Mouse (Mus musculus) heart, embryonic 16.5 days (tissue): ENCODE measurements around the gene Fcgrt. TPM values are rescaled to one million over a fixed set of nuclear protein-coding genes. Genes with fewer than 3 reads are reported as not detected.

Source experiments
- ATAC-seq: fragments of 200-750 bp; cut with Nextera tagmentation; replicated peaks from 2 replicates; pipeline ENCODE4 v1.8.0; 2017; ENCODE audit warnings: moderate number of reproducible peaks; ENCODE audit not compliant: insufficient read depth, low FRiP score; ENCODE audit errors: extremely low read depth
- H3K27ac ChIP-seq: fragments of 300-500 bp; sonication (generic); 2 replicates; pipeline ENCODE4 v1.5.1; 2014; ENCODE audit warnings: mild to moderate bottlenecking, low read length, control low read depth, moderate library complexity
- H3K27me3 ChIP-seq: fragments of 300-500 bp; sonication (generic); 2 replicates; pipeline ENCODE4 v1.6.1; 2014; ENCODE audit warnings: low read length, mixed read lengths; ENCODE audit not compliant: control insufficient read depth, insufficient read depth
- H3K36me3 ChIP-seq: fragments of 300-500 bp; sonication (generic); 2 replicates; pipeline ENCODE4 v1.6.1; 2014; ENCODE audit not compliant: control insufficient read depth, insufficient read depth
- H3K4me1 ChIP-seq: fragments of 300-500 bp; sonication (generic); 2 replicates; pipeline ENCODE4 v1.6.1; 2014; ENCODE audit warnings: low read length, mixed read lengths; ENCODE audit not compliant: control insufficient read depth, insufficient read depth
- H3K4me2 ChIP-seq: fragments of 300-500 bp; sonication (generic); 2 replicates; pipeline ENCODE4 v1.6.1; 2014; ENCODE audit warnings: low read depth, mild to moderate bottlenecking, control low read depth, low read length
- H3K4me3 ChIP-seq: fragments of 300-500 bp; sonication (generic); 2 replicates; pipeline ENCODE4 v1.5.1; 2014; ENCODE audit warnings: mild to moderate bottlenecking, control low read depth, low read length
- H3K9ac ChIP-seq: fragments of 300-500 bp; sonication (generic); 2 replicates; pipeline ENCODE4 v1.6.1; 2014; ENCODE audit warnings: low read length, control low read depth
- H3K9me3 ChIP-seq: fragments of 300-500 bp; sonication (generic); replicated peaks from 2 replicates; pipeline ENCODE4 v1.6.1; 2016; ENCODE audit warnings: low read length; ENCODE audit not compliant: control insufficient read depth
- WGBS: fragments of 180-500 bp; shearing (Covaris S2); extraction: QIAGEN DNeasy Blood & Tissue Kit; methylation state at CpG from one replicate; pipeline ENCODE4 v1.1.7; 2014; 5-methylcytosine and 5-hydroxymethylcytosine counted together
- polyA plus RNA-seq: library from polyadenylated mRNA; unstranded; fragments of >200 nt; fragmentation: Nextera tagmentation; extraction: Ambion mirVana; gene quantifications from 2 replicates; pipeline ENCODE4 v1.2.1, GENCODE M21; 2015

The Fcgrt gene
- polyA plus RNA-seq, 1 experiment from 2014 or later, result 56.8 TPM

GRCm38 (mm10) chr7:45094121-45094520 lies 9.5 kb downstream of the Fcgrt start:
- H3K4me3 ChIP-seq, result no peak overlapping the region
- no peak overlapping the region for H3K9ac ChIP-seq
- ATAC-seq, result no peak
- H3K27ac ChIP-seq, result no peak overlapping the region
- no peaks in the 10 kb centered on the region for H3K27me3 ChIP-seq
- no peaks in the 10 kb centered on the region for H3K9me3 ChIP-seq
- no peaks in the 10 kb centered on the region for H3K36me3 ChIP-seq
- H3K4me1 ChIP-seq, result peaks cover 15% of the 10 kb centered on the region
- H3K4me2 ChIP-seq, result no peak overlapping the region
- 55% methylated on average over 7 of the region's 7 CpGs for WGBS

GRCm38 (mm10) chr7:45093516-45093905 lies 10.1 kb downstream of the Fcgrt start:
- Histone ChIP-seq H3K36me3 (peaks cover 2% of the 10 kb centered on the region; the same call in 1 of the 2 replicates), H3K9me3 (no peaks in the 10 kb centered on the region), H3K4me2 (no peak overlapping the region), H3K4me3 (no peak overlapping the region), H3K9ac (no peak overlapping the region), H3K27ac (no peak overlapping the region), H3K27me3 (no peaks in the 10 kb centered on the region), H3K4me1 (peaks cover 15% of the 10 kb centered on the region)
- WGBS, result 40% methylated on average over 18 of the region's 18 CpGs
- ATAC-seq, result no peak

GRCm38 (mm10) chr7:45092828-45093515 lies 10.7 kb downstream of the Fcgrt start:
- Histone ChIP-seq H3K4me2 (no peak overlapping the region), H3K4me1 (peaks cover 15% of the 10 kb centered on the region), H3K36me3 (peaks cover 6% of the 10 kb centered on the region; the same call in 1 of the 2 replicates), H3K4me3 (no peak overlapping the region), H3K9me3 (no peaks in the 10 kb centered on the region), H3K27me3 (no peaks in the 10 kb centered on the region), H3K9ac (no peak overlapping the region), H3K27ac (peak overlapping the region; percentile 14; the same call in 1 of the 2 replicates)
- no peak for ATAC-seq
- 55% methylated on average over 12 of the region's 12 CpGs for WGBS

- peak within 1 kb of the TSS; percentile 71 for H3K9ac ChIP-seq
- no peaks in the 10 kb centered on the region for H3K9me3 ChIP-seq
- no peaks in the 10 kb centered on the region for H3K27me3 ChIP-seq
- H3K36me3 ChIP-seq, result peaks cover 6% of the 10 kb centered on the region; the same call in 1 of the 2 replicates
- peaks cover 15% of the 10 kb centered on the region for H3K4me1 ChIP-seq
- ATAC-seq, result peak; percentile 90
- WGBS, result under 1% methylated on average over 16 of the region's 16 CpGs
- H3K27ac ChIP-seq, result peak within 1 kb of the TSS; percentile 83
- H3K4me3 ChIP-seq, result peak within 1 kb of the TSS; percentile 59
- peak within 1 kb of the TSS; percentile 76 for H3K4me2 ChIP-seq
Observed at GRCm38 (mm10) chr7:45092048-45092447, 11.6 kb downstream of the Fcgrt start, which contains the start of gene Rcn3. TSS of gene Rcn3 (minus strand) at chr7:45092221.

- peaks cover 12% of the 10 kb centered on the region for H3K36me3 ChIP-seq
- no peaks in the 10 kb centered on the region for H3K27me3 ChIP-seq
- ATAC-seq, result peak; percentile 38
- 13% methylated on average over 35 of the region's 35 CpGs for WGBS
- H3K4me1 ChIP-seq, result peaks cover 15% of the 10 kb centered on the region
- peak overlapping the region; percentile 83 for H3K27ac ChIP-seq
- peak overlapping the region; percentile 71 for H3K9ac ChIP-seq
- peak overlapping the region; percentile 76 for H3K4me2 ChIP-seq
- no peaks in the 10 kb centered on the region for H3K9me3 ChIP-seq
- peak overlapping the region; percentile 59 for H3K4me3 ChIP-seq
Observed at GRCm38 (mm10) chr7:45091001-45091990, 12.4 kb downstream of the Fcgrt start.

- 76% methylated on average over 13 of the region's 13 CpGs for WGBS
- H3K9ac ChIP-seq, result peak overlapping the region; percentile 71; the same call in 1 of the 2 replicates
- H3K9me3 ChIP-seq, result no peaks in the 10 kb centered on the region
- peaks cover 16% of the 10 kb centered on the region for H3K36me3 ChIP-seq
- peak overlapping the region; percentile 76 for H3K4me2 ChIP-seq
- H3K27ac ChIP-seq, result peak overlapping the region; percentile 83
- ATAC-seq, result no peak
- H3K4me3 ChIP-seq, result peak overlapping the region; percentile 59
- peaks cover 15% of the 10 kb centered on the region for H3K4me1 ChIP-seq
- H3K27me3 ChIP-seq, result no peaks in the 10 kb centered on the region
Observed at GRCm38 (mm10) chr7:45090251-45090977, 13.2 kb downstream of the Fcgrt start.

GRCm38 (mm10) chr7:45088597-45088996 lies 15.1 kb downstream of the Fcgrt start:
- no peak for ATAC-seq
- no peak overlapping the region for H3K9ac ChIP-seq
- H3K27ac ChIP-seq, result no peak overlapping the region
- 92% methylated on average over 17 of the region's 17 CpGs for WGBS
- H3K4me3 ChIP-seq, result no peak overlapping the region
- H3K36me3 ChIP-seq, result peaks cover 19% of the 10 kb centered on the region
- H3K9me3 ChIP-seq, result no peaks in the 10 kb centered on the region
- no peak overlapping the region for H3K4me2 ChIP-seq
- peaks cover 15% of the 10 kb centered on the region for H3K4me1 ChIP-seq
- no peaks in the 10 kb centered on the region for H3K27me3 ChIP-seq

- Histone ChIP-seq H3K9ac (no peak overlapping the region), H3K27me3 (no peaks in the 10 kb centered on the region), H3K4me2 (no peak overlapping the region), H3K4me3 (no peak overlapping the region), H3K36me3 (peaks cover 19% of the 10 kb centered on the region), H3K27ac (no peak overlapping the region), H3K4me1 (peaks cover 6% of the 10 kb centered on the region), H3K9me3 (no peaks in the 10 kb centered on the region)
- ATAC-seq, result no peak
- 79% methylated on average over 4 of the region's 4 CpGs for WGBS
Observed at GRCm38 (mm10) chr7:45086084-45086483, 17.6 kb downstream of the Fcgrt start.
